Mouse (Mus musculus) intestine, embryonic 14.5 days (tissue): ENCODE data around the gene Pip5k1b. TPM values are rescaled to one million over a fixed set of nuclear protein-coding genes. Genes with fewer than 3 reads are reported as not detected.

Source experiments
- ATAC-seq: fragments of 200-750 bp; cut with Nextera tagmentation; replicated peaks from 2 replicates; pipeline ENCODE4 v1.8.0; 2017; ENCODE audit warnings: low read depth, moderate number of reproducible peaks, moderate TSS enrichment, moderate library complexity; ENCODE audit not compliant: low FRiP score, low TSS enrichment
- DNase-seq: peaks from one replicate; pipeline ENCODE4 v3.0.0-alpha.2; 2018; ENCODE audit warnings: low spot score
- H3K27ac ChIP-seq: fragments of 300-500 bp; sonication (generic); 2 replicates; pipeline ENCODE4 v1.5.1; 2014; ENCODE audit warnings: low read depth, mild to moderate bottlenecking, control low read depth
- H3K27me3 ChIP-seq: fragments of 300-500 bp; sonication (generic); replicated peaks from 2 replicates; pipeline ENCODE4 v1.6.1; 2014; ENCODE audit warnings: low read length, control low read depth; ENCODE audit not compliant: control insufficient read depth, insufficient read depth
- H3K36me3 ChIP-seq: fragments of 300-500 bp; sonication (generic); 2 replicates; pipeline ENCODE4 v1.6.1; 2014; ENCODE audit warnings: low read length, control low read depth; ENCODE audit not compliant: control insufficient read depth, insufficient read depth
- H3K4me1 ChIP-seq: fragments of 300-500 bp; sonication (generic); replicated peaks from 2 replicates; pipeline ENCODE4 v1.6.1; 2014; ENCODE audit warnings: low read length, control low read depth, mixed read lengths; ENCODE audit not compliant: control insufficient read depth, insufficient read depth
- H3K4me2 ChIP-seq: fragments of 300-500 bp; sonication (generic); 2 replicates; pipeline ENCODE4 v1.6.1; 2014; ENCODE audit warnings: low read length
- H3K4me3 ChIP-seq: fragments of 300-500 bp; sonication (generic); 2 replicates; pipeline ENCODE4 v1.5.1; 2014; ENCODE audit warnings: low read depth, low read length, control low read depth, mixed read lengths
- H3K9ac ChIP-seq: fragments of 300-500 bp; sonication (generic); 2 replicates; pipeline ENCODE4 v1.6.1; 2014; ENCODE audit warnings: mild to moderate bottlenecking, low read length
- H3K9me3 ChIP-seq: fragments of 300-500 bp; sonication (generic); 2 replicates; pipeline ENCODE4 v1.6.1; 2016; ENCODE audit warnings: low read length, control low read depth; ENCODE audit not compliant: control insufficient read depth
- WGBS: fragments of 180-500 bp; shearing (Covaris S2); extraction: QIAGEN DNeasy Blood & Tissue Kit; methylation state at CpG from one replicate; pipeline ENCODE4 v1.1.7; 2014; 5-methylcytosine and 5-hydroxymethylcytosine counted together
- polyA plus RNA-seq: library from polyadenylated mRNA; unstranded; fragments of >200 nt; fragmentation: Nextera tagmentation; extraction: Ambion mirVana; gene quantifications from 2 replicates; pipeline ENCODE4 v1.2.1, GENCODE M21; 2014

Gene Pip5k1b
- polyA plus RNA-seq, 1 experiment from 2014 or later = 12.4 TPM

- H3K4me2 ChIP-seq = no peak overlapping the region
These were observed 121.4 kb downstream of the Pip5k1b start for GRCm38 (mm10) chr19:24434291-24434690.

DNA sequence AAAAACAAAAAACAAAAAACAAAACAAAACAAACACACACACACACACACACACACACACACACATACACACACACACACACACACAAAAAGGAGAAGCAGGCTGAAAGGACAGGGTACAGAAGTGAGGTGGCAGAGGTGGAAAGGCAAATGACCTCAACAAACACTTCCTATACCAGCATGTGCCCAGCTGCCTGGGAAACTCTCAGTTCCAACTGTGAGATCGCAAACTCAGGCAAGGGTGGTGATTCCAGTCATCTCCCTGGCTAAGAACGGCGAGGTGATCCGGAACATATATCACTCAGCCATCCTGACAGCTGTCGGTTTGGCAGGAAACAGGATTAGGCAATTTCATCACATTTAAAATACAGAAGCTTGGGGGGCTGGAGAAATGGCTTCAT lies 123.2 kb downstream of the Pip5k1b start:
- 86% methylated on average over 5 of the region's 5 CpGs for WGBS
- Histone ChIP-seq H3K4me2 (no peak overlapping the region), H3K4me3 (no peak overlapping the region), H3K9me3 (no peaks in the 10 kb centered on the region), H3K9ac (no peak overlapping the region), H3K36me3 (no peaks in the 10 kb centered on the region), H3K27me3 (no peaks in the 10 kb centered on the region), H3K27ac (no peak overlapping the region), H3K4me1 (no peaks in the 10 kb centered on the region)
- DNase-seq (no peak), ATAC-seq (no peak)

More at GRCm38 (mm10) chr19:24434291-24434690, 121.4 kb downstream of the Pip5k1b start:
- H3K4me1 ChIP-seq = no peaks in the 10 kb centered on the region
- no peak overlapping the region for H3K9ac ChIP-seq
- no peak overlapping the region for H3K4me3 ChIP-seq
- WGBS = 72% methylated on average over 6 of the region's 6 CpGs
- no peak overlapping the region for H3K27ac ChIP-seq
- no peaks in the 10 kb centered on the region for H3K9me3 ChIP-seq
- DNase-seq = no peak
- ATAC-seq = no peak
- H3K27me3 ChIP-seq = no peaks in the 10 kb centered on the region
- H3K36me3 ChIP-seq = no peaks in the 10 kb centered on the region

DNA sequence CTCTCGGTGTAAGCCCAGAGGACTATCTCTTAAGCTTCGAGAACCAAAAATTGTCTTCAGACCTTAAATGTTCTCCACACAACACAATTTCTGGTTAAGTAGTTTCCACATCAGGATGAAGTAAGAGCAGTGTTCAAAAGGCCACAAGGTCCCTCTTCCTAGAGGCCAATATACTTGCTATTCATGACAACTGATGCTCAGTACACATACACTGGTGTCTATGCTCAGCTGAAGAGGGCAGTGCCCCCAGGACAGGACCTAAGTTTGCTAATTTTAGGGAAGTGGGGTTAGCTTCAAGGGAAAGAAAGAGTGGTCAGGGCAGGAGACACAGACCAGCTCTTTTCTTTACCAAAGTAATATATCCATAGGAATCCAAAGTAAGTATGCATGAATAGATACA lies 124.3 kb downstream of the Pip5k1b start:
- H3K4me2 ChIP-seq = no peak overlapping the region
- H3K36me3 ChIP-seq = no peaks in the 10 kb centered on the region
- no peaks in the 10 kb centered on the region for H3K27me3 ChIP-seq
- 93% methylated on average over 2 of the region's 2 CpGs for WGBS
- ATAC-seq (no peak), DNase-seq (no peak)
- H3K4me3 ChIP-seq = no peak overlapping the region
- no peak overlapping the region for H3K9ac ChIP-seq
- no peak overlapping the region for H3K27ac ChIP-seq
- H3K4me1 ChIP-seq = no peaks in the 10 kb centered on the region
- no peaks in the 10 kb centered on the region for H3K9me3 ChIP-seq

GRCm38 (mm10) chr19:24428011-24428410 lies 127.7 kb downstream of the Pip5k1b start:
- Histone ChIP-seq H3K27me3 (no peaks in the 10 kb centered on the region), H3K4me3 (no peak overlapping the region), H3K27ac (no peak overlapping the region), H3K9me3 (no peaks in the 10 kb centered on the region), H3K9ac (no peak overlapping the region), H3K36me3 (no peaks in the 10 kb centered on the region), H3K4me1 (no peaks in the 10 kb centered on the region), H3K4me2 (no peak overlapping the region)
- 94% methylated on average over 3 of the region's 3 CpGs for WGBS
- DNase-seq (no peak), ATAC-seq (no peak)

DNA sequence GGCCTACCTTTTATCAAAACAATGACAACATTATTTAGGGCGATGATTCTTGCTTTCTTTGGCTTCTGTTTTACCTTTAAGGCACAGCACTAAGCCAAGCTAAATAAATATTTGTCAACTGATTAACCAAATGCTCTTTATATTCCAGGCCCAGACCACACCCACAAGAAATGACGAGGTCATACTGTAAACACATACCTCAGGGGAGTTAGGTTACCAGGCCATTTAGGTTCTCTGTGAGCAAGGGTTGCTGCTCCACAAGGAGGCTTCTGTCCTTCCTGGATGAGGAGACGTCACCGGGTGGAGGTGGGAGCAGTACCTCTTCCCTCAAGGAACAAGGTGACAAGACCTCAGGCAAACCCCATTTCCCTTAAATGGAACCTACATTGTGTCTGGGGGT lies 128.4 kb downstream of the Pip5k1b start:
- no peak for DNase-seq

DNA sequence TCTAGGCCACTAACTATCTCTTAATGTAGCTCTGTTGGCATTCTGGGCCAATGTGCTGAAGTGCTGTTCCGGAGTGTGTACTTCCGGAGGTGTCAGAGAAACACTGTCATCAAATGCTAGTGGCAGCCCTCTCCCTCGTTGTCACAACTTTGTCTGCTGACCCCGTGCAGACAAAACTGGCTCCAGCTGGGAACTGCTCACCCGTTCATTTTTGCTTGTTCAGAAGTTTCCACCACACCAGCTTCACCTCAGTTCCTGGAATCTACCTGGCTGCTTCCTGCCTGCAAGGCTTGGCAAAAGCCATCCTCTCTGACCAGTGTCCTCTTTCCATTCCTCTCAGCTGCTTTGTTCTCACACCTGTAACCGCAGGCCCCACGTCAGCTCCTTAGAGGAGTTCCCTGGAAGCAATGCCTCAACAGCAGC lies 128.9 kb downstream of the Pip5k1b start:
- no peak overlapping the region for H3K4me3 ChIP-seq
- DNase-seq (no peak), ATAC-seq (no peak)
- H3K9ac ChIP-seq = no peak overlapping the region
- no peaks in the 10 kb centered on the region for H3K36me3 ChIP-seq
- H3K27ac ChIP-seq = no peak overlapping the region
- WGBS = 87% methylated on average over 7 of the region's 7 CpGs
- no peaks in the 10 kb centered on the region for H3K27me3 ChIP-seq
- H3K4me2 ChIP-seq = no peak overlapping the region
- H3K4me1 ChIP-seq = no peaks in the 10 kb centered on the region
- no peaks in the 10 kb centered on the region for H3K9me3 ChIP-seq

More for the DNA sequence above, 128.4 kb downstream of the Pip5k1b start:
- no peaks in the 10 kb centered on the region for H3K36me3 ChIP-seq
- no peak overlapping the region for H3K4me2 ChIP-seq
- H3K27ac ChIP-seq = no peak overlapping the region
- no peak for ATAC-seq
- H3K27me3 ChIP-seq = no peaks in the 10 kb centered on the region
- H3K4me3 ChIP-seq = no peak overlapping the region
- no peaks in the 10 kb centered on the region for H3K4me1 ChIP-seq
- H3K9me3 ChIP-seq = no peaks in the 10 kb centered on the region
- 57% methylated on average over 4 of the region's 4 CpGs for WGBS
- no peak overlapping the region for H3K9ac ChIP-seq

DNA sequence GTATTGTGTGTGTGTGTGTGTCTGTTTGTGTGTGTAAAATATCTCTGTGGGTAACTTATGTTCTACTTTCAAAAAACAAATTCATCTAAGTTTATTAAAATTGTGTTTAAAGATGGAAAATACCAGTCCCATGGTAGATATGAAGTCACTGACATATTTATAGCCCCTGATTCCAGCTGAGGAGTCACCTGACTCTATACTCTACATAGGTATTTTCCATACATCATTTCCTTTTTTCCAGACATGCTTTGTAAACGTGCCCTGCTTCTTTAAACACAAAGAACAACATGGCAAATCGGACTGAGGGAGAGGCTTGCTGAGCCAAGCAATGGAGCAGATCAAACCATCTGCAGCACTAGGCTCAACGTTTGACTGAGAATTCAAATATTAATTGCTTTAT lies 137.6 kb downstream of the Pip5k1b start:
- H3K36me3 ChIP-seq = no peaks in the 10 kb centered on the region
- H3K27ac ChIP-seq = no peak overlapping the region
- no peak overlapping the region for H3K9ac ChIP-seq
- H3K4me3 ChIP-seq = no peak overlapping the region
- H3K4me2 ChIP-seq = no peak overlapping the region
- DNase-seq (no peak), ATAC-seq (no peak)
- H3K9me3 ChIP-seq = no peaks in the 10 kb centered on the region
- H3K27me3 ChIP-seq = no peaks in the 10 kb centered on the region
- whole genome bisulfite sequencing = 48% methylated on average over 3 of the region's 3 CpGs
- H3K4me1 ChIP-seq = no peaks in the 10 kb centered on the region

DNA sequence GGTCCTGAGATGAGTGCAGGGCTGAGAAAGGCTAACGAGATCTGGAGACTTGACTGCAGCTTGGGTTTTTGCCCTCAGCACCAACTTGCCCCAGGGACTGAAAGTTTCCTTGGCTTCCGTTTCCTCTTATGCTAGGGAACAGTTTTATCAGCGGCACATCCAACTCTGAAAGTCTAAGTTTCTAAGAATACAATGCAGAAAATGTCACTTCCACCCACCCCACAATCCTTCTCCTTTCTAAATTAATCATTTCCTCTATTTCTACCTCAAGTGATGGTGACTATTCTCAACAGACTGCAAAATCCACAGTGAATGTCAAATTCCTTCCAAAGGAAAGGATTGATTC lies 138.0 kb downstream of the Pip5k1b start:
- Histone ChIP-seq H3K4me1 (no peaks in the 10 kb centered on the region), H3K9ac (no peak overlapping the region), H3K4me2 (no peak overlapping the region), H3K4me3 (no peak overlapping the region), H3K36me3 (no peaks in the 10 kb centered on the region), H3K27ac (no peak overlapping the region), H3K9me3 (no peaks in the 10 kb centered on the region), H3K27me3 (no peaks in the 10 kb centered on the region)
- WGBS = 80% methylated on average over 3 of the region's 3 CpGs
- no peak for DNase-seq
- no peak for ATAC-seq

DNA sequence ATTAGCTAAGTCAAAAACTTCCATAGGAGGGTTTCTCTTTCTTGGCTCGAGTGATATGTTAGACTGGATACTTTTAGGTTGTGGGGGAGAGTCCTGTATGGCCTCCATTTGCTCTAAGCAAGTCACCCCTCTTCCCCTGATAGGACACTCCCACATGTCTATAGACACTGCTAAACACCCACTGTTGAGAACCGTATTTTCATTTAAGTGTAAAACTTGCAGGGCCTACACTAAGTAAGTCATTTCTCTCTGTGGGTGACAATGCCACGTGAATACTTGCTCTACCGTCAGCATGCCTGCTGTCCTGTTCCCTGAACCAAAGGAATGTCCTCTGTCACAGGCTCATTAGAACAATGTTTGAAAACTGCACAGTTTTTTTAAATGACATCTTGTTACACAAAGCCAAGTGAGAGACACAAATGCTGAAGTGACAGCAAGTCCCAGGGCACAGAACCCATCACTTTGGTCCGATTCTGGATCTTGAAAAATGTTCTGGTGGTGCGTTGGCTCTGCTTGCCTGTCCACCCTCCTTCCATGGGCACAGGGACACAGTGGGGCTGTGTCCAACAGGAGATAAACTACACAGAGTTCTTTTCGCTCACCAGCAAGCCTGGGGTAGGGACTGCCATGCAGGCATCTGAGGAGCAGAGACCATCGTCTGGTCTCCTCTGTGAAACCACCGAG lies 138.6 kb downstream of the Pip5k1b start:
- H3K36me3 ChIP-seq = no peaks in the 10 kb centered on the region
- no peak overlapping the region for H3K4me2 ChIP-seq
- no peaks in the 10 kb centered on the region for H3K27me3 ChIP-seq
- H3K4me1 ChIP-seq = no peaks in the 10 kb centered on the region
- ATAC-seq (no peak), DNase-seq (no peak)
- H3K9ac ChIP-seq = no peak overlapping the region
- WGBS = 84% methylated on average over 9 of the region's 9 CpGs
- no peak overlapping the region for H3K27ac ChIP-seq
- H3K9me3 ChIP-seq = no peaks in the 10 kb centered on the region
- H3K4me3 ChIP-seq = no peak overlapping the region
